Mouse (Mus musculus): Measurements from ENCODE around the gene Rexo4.

DNA sequence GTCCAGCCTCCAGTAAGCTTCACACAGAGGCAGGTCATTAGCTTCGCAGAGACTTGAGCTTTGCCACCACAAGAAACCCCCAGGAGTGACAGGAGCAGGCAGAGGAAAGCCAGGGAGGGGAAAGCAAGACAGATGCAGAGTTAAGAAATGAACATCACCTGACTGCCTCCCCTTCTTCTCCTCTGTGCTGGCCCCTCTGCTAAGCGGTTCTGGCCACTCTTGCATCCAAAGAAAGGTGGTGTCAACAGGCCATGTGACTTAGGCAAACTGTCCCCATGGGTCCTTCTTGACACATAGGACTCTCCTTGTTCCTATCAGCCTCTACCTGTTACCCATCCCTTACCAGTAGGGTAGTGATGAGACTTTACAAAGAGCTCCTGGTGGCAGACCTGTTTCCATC is 58.2 kb downstream of the Rexo4 start:
- TF ChIP-seq CTCF (IDR thresholded peaks at IDR 0.05; ENCODE audit: extremely low read depth, insufficient read length, insufficient replicate concordance, low read depth, low read length): no peak
- no peak for TF ChIP-seq POLR2A (IDR thresholded peaks at IDR 0.05; ENCODE audit: low read depth, low read length)
